Mouse (Mus musculus): ENCODE results near the gene Lmod2. TPM values are rescaled to one million over a fixed set of nuclear protein-coding genes. Genes with fewer than 3 reads are reported as not detected.

The Lmod2 gene
- not detected for polyA plus RNA-seq (2014; fragmentation: Illumina TruSeq; extraction: RNeasy Lipid Tissue Mini Kit (QIAGEN cat#74804); ENCODE audit: low read depth, low replicate concordance)

DNA sequence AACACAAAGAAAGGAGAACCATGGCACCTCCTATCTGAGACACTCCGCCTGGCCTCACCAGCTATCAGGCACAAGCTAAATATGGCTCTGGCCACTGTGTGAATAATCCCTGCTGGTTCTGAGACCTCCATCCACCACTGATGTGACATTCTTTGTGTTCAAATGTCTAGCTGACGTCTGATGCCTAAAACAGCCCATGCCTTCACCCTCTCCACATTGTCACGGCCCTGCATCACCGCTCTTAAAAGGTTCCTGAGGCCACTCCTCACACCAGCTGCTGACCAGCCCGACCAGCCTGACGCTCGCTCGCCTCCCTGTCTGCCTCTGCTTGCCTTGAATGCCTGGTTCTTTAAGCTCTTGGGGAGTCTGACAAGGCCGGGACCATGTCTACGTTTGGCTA is at the start of gene Lmod2:
TSS of gene Lmod2 (plus strand) at position 263 of the 400 bp plus-strand sequence.

Other genes starting within 250 kb of the Lmod2 start
- not detected for gene Iqub, start 82.7 kb upstream of the Lmod2 start, polyA plus RNA-seq (2014; fragmentation: Illumina TruSeq; extraction: RNeasy Lipid Tissue Mini Kit (QIAGEN cat#74804); ENCODE audit: low read depth, low replicate concordance)
- gene Ndufa5, start 69.7 kb upstream of the Lmod2 start, polyA plus RNA-seq (2014; fragmentation: Illumina TruSeq; extraction: RNeasy Lipid Tissue Mini Kit (QIAGEN cat#74804); ENCODE audit: low read depth, low replicate concordance) = 266 TPM
- not detected for gene Asb15, start 69.6 kb upstream of the Lmod2 start, polyA plus RNA-seq (2014; fragmentation: Illumina TruSeq; extraction: RNeasy Lipid Tissue Mini Kit (QIAGEN cat#74804); ENCODE audit: low read depth, low replicate concordance)
- gene Wasl, start 67.2 kb downstream of the Lmod2 start, polyA plus RNA-seq (2014; fragmentation: Illumina TruSeq; extraction: RNeasy Lipid Tissue Mini Kit (QIAGEN cat#74804); ENCODE audit: low read depth, low replicate concordance) = 246 TPM
- gene Hyal6, start 135.5 kb downstream of the Lmod2 start, polyA plus RNA-seq (2014; fragmentation: Illumina TruSeq; extraction: RNeasy Lipid Tissue Mini Kit (QIAGEN cat#74804); ENCODE audit: low read depth, low replicate concordance) = not detected
- gene Hyal4, start 150.6 kb downstream of the Lmod2 start, polyA plus RNA-seq (2014; fragmentation: Illumina TruSeq; extraction: RNeasy Lipid Tissue Mini Kit (QIAGEN cat#74804); ENCODE audit: low read depth, low replicate concordance) = not detected
- gene Spam1, start 193.4 kb downstream of the Lmod2 start, polyA plus RNA-seq (2014; fragmentation: Illumina TruSeq; extraction: RNeasy Lipid Tissue Mini Kit (QIAGEN cat#74804); ENCODE audit: low read depth, low replicate concordance) = not detected